Mouse (Mus musculus) embryonic facial prominence, embryonic 14.5 days (tissue): ENCODE data around the gene D17H6S53E. TPM values are rescaled to one million over a fixed set of nuclear protein-coding genes. Genes with fewer than 3 reads are reported as not detected.
A peak's percentile ranks its signal among the peaks of the same experiment; 100 is the strongest.
"Not testable (repeated sequence)": the region's sequence is repeated elsewhere in the genome, so short reads cannot be mapped to it uniquely, and the experiment has no call there.

ENCODE experiments used
- ATAC-seq: fragments of 200-750 bp; cut with Nextera tagmentation; 2 replicates; pipeline ENCODE4 v1.8.0; 2017; ENCODE audit warnings: low read depth, moderate number of reproducible peaks, moderate TSS enrichment
- DNase-seq: peaks from one replicate; pipeline ENCODE4 v3.0.0-alpha.2; 2015; ENCODE audit warnings: low spot score
- H3K27ac ChIP-seq: fragments of 300-500 bp; sonication (generic); replicated peaks from 2 replicates; pipeline ENCODE4 v1.5.1; 2014; ENCODE audit warnings: low read depth, mild to moderate bottlenecking, low read length, moderate library complexity
- H3K27me3 ChIP-seq: fragments of 300-500 bp; sonication (generic); replicated peaks from 2 replicates; pipeline ENCODE4 v1.6.1; 2014; ENCODE audit warnings: low read length; ENCODE audit not compliant: control insufficient read depth, insufficient read depth
- H3K36me3 ChIP-seq: fragments of 300-500 bp; sonication (generic); 2 replicates; pipeline ENCODE4 v1.6.1; 2014; ENCODE audit warnings: low read length, mixed read lengths; ENCODE audit not compliant: control insufficient read depth, insufficient read depth
- H3K4me1 ChIP-seq: fragments of 300-500 bp; sonication (generic); 2 replicates; pipeline ENCODE4 v1.6.1; 2014; ENCODE audit warnings: antibody characterized with exemption, low read length; ENCODE audit not compliant: control insufficient read depth, insufficient read depth
- H3K4me2 ChIP-seq: fragments of 300-500 bp; sonication (generic); 2 replicates; pipeline ENCODE4 v1.6.1; 2014; ENCODE audit warnings: low read depth, mild to moderate bottlenecking, low read length, moderate library complexity, mixed read lengths
- H3K4me3 ChIP-seq: fragments of 300-500 bp; sonication (generic); 2 replicates; pipeline ENCODE4 v1.5.1; 2014; ENCODE audit warnings: low read depth, mild to moderate bottlenecking, low read length
- H3K9ac ChIP-seq: fragments of 300-500 bp; sonication (generic); 2 replicates; pipeline ENCODE4 v1.6.1; 2014; ENCODE audit warnings: low read depth, mild to moderate bottlenecking, low read length, moderate library complexity, mixed read lengths
- H3K9me3 ChIP-seq: fragments of 300-500 bp; sonication (generic); 2 replicates; pipeline ENCODE4 v1.6.1; 2016; ENCODE audit warnings: low read length; ENCODE audit not compliant: control insufficient read depth
- WGBS: fragments of 180-500 bp; shearing (Covaris S2); extraction: QIAGEN DNeasy Blood & Tissue Kit; methylation state at CpG from one replicate; pipeline ENCODE4 v1.1.7; 2014; 5-methylcytosine and 5-hydroxymethylcytosine counted together
- polyA plus RNA-seq: library from polyadenylated mRNA; unstranded; fragments of >200 nt; fragmentation: Nextera tagmentation; extraction: Ambion mirVana; gene quantifications from 2 replicates; pipeline ENCODE4 v1.2.1, GENCODE M21; 2014

The D17H6S53E gene
- polyA plus RNA-seq, 1 experiment from 2014 or later = 5.6 TPM

- not testable (repeated sequence) for H3K9ac ChIP-seq, H3K9me3 ChIP-seq, ATAC-seq, DNase-seq, H3K27ac ChIP-seq, H3K4me3 ChIP-seq, H3K27me3 ChIP-seq, H3K4me2 ChIP-seq
- Histone ChIP-seq H3K4me1 (peaks cover 19% of the 10 kb centered on the region), H3K36me3 (peaks cover 25% of the 10 kb centered on the region)
- 85% methylated on average over 9 of the region's 9 CpGs for WGBS
Observed at GRCm38 (mm10) chr17:35123287-35123686, 2.9 kb upstream of the D17H6S53E start.

- H3K27me3 ChIP-seq, DNase-seq, ATAC-seq, H3K9me3 ChIP-seq, H3K4me2 ChIP-seq, H3K4me3 ChIP-seq, H3K27ac ChIP-seq, H3K9ac ChIP-seq: not testable (repeated sequence)
- 93% methylated on average over 12 of the region's 12 CpGs for WGBS
- H3K36me3 ChIP-seq = peaks cover 25% of the 10 kb centered on the region; the same call in 1 of the 2 replicates
- peaks cover 19% of the 10 kb centered on the region for H3K4me1 ChIP-seq
Observed at GRCm38 (mm10) chr17:35124261-35124896, 1.8 kb upstream of the D17H6S53E start.

- H3K36me3 ChIP-seq = peaks cover 28% of the 10 kb centered on the region; the same call in 1 of the 2 replicates
- 85% methylated on average over 1 of the region's 1 CpGs for WGBS
- H3K9me3 ChIP-seq = no peaks in the 10 kb centered on the region
- no peaks in the 10 kb centered on the region for H3K27me3 ChIP-seq
- peak overlapping the region; percentile 78; the same call in 1 of the 2 replicates for H3K9ac ChIP-seq
- H3K4me2 ChIP-seq = 0 out of 2 replicates have a peak overlapping the region, but pooled peaks have one; percentile 87
- no peak overlapping the region for H3K27ac ChIP-seq
- no peak for ATAC-seq
- no peak overlapping the region for H3K4me3 ChIP-seq
- H3K4me1 ChIP-seq = peaks cover 15% of the 10 kb centered on the region
- DNase-seq = no peak
Observed at GRCm38 (mm10) chr17:35125081-35125480, 1.1 kb upstream of the D17H6S53E start.

- DNase-seq = no peak
- WGBS = 26% methylated on average over 6 of the region's 6 CpGs
- Histone ChIP-seq H3K4me3 (peak overlapping the region; percentile 76), H3K27me3 (no peaks in the 10 kb centered on the region), H3K36me3 (peaks cover 29% of the 10 kb centered on the region; the same call in 1 of the 2 replicates), H3K9me3 (no peaks in the 10 kb centered on the region), H3K4me1 (peaks cover 13% of the 10 kb centered on the region), H3K27ac (peak overlapping the region; percentile 75), H3K4me2 (peak overlapping the region; percentile 87), H3K9ac (peak overlapping the region; percentile 78)
- no peak for ATAC-seq
Observed at GRCm38 (mm10) chr17:35125578-35125977, 595 bp upstream of the D17H6S53E start.

- H3K9me3 ChIP-seq = no peaks in the 10 kb centered on the region
- WGBS = 68% methylated on average over 13 of the region's 13 CpGs
- peak overlapping the region; percentile 87 for H3K4me2 ChIP-seq
- peak overlapping the region; percentile 75 for H3K27ac ChIP-seq
- DNase-seq (no peak), ATAC-seq (no peak)
- H3K27me3 ChIP-seq = no peaks in the 10 kb centered on the region
- peaks cover 29% of the 10 kb centered on the region; the same call in 1 of the 2 replicates for H3K36me3 ChIP-seq
- peak overlapping the region; percentile 78 for H3K9ac ChIP-seq
- H3K4me3 ChIP-seq = peak overlapping the region; percentile 76
- peaks cover 13% of the 10 kb centered on the region for H3K4me1 ChIP-seq
Observed at GRCm38 (mm10) chr17:35127017-35127416, 844 bp downstream of the D17H6S53E start.

- ATAC-seq (no peak), DNase-seq (no peak)
- Histone ChIP-seq H3K36me3 (peaks cover 24% of the 10 kb centered on the region; the same call in 1 of the 2 replicates), H3K4me3 (no peak overlapping the region), H3K9ac (no peak overlapping the region), H3K9me3 (no peaks in the 10 kb centered on the region), H3K4me2 (no peak overlapping the region), H3K27ac (no peak overlapping the region), H3K4me1 (peaks cover 13% of the 10 kb centered on the region), H3K27me3 (no peaks in the 10 kb centered on the region)
- 76% methylated on average over 11 of the region's 11 CpGs for WGBS
Observed at GRCm38 (mm10) chr17:35128996-35129395, 2.8 kb downstream of the D17H6S53E start.

- no peak overlapping the region for H3K27ac ChIP-seq
- no peaks in the 10 kb centered on the region for H3K27me3 ChIP-seq
- H3K4me3 ChIP-seq = no peak overlapping the region
- WGBS = 90% methylated on average over 8 of the region's 8 CpGs
- peaks cover 7% of the 10 kb centered on the region for H3K4me1 ChIP-seq
- DNase-seq (no peak), ATAC-seq (no peak)
- no peak overlapping the region for H3K4me2 ChIP-seq
- no peaks in the 10 kb centered on the region for H3K9me3 ChIP-seq
- 0 out of 2 replicates have a peak, but pooled peaks cover 22% of the 10 kb centered on the region for H3K36me3 ChIP-seq
- no peak overlapping the region for H3K9ac ChIP-seq
Observed at GRCm38 (mm10) chr17:35131038-35131437, 4.9 kb downstream of the D17H6S53E start.

GRCm38 (mm10) chr17:35131500-35132173, 5.5 kb downstream of the D17H6S53E start, which contains the start of gene Apom:
Gene Apom, minus strand, starts transcription at chr17:35132050.
- Histone ChIP-seq H3K36me3 (0 out of 2 replicates have a peak, but pooled peaks cover 22% of the 10 kb centered on the region), H3K4me3 (no peak within 1 kb of the TSS), H3K9ac (no peak within 1 kb of the TSS), H3K4me1 (peaks cover 10% of the 10 kb centered on the region), H3K4me2 (no peak within 1 kb of the TSS), H3K9me3 (no peaks in the 10 kb centered on the region), H3K27ac (no peak within 1 kb of the TSS), H3K27me3 (no peaks in the 10 kb centered on the region)
- ATAC-seq (no peak), DNase-seq (no peak)
- WGBS = 84% methylated on average over 15 of the region's 15 CpGs
